Mouse (Mus musculus): ENCODE results near the gene Rhobtb1. TPM values are rescaled to one million over a fixed set of nuclear protein-coding genes. Genes with fewer than 3 reads are reported as not detected.

Gene Rhobtb1
- total RNA-seq, 2 experiments from 2014 or later = 10.3 to 17.2 TPM

DNA sequence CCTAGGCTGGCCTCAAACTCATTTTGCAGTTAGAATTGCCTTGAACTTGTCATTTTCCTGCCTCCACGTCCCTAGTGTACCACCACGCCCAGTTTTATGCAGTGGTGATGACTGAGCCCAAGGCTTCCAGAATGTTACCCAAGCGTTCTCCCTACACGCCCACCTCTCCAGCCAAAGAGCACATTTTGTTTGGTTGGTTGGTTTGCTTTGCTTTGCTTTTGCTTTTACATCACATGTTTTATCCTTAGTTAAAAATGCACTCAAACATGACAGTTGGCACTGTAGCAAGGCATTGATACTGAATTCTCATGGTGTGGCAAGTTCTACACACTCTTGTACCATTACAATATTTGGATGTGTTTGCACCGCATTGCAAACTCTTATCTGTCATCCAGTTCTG, 12.0 kb downstream of the Rhobtb1 start:
- DNase-seq = no peak

GRCm38 (mm10) chr10:69165125-69165524, 13.9 kb downstream of the Rhobtb1 start:
- no peak for DNase-seq

DNA sequence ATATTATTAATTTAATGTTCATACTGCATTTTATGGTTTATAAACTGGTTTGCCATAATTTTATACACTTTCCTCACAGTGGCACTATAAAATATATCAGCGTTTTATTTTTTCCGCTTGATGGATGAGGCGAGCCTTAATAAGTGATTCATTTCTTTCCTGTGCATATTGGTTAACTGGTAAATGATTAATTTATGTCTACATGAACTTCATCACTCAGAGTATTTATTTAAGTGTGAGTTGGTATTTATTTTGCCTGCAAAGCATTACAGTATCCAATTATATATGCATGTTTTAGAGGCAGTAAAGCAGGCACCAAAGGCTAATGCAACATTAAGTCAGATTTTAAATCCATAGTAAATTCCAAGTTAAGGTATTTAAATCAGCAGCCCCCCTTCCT, 14.6 kb downstream of the Rhobtb1 start:
- no peak for DNase-seq

DNA sequence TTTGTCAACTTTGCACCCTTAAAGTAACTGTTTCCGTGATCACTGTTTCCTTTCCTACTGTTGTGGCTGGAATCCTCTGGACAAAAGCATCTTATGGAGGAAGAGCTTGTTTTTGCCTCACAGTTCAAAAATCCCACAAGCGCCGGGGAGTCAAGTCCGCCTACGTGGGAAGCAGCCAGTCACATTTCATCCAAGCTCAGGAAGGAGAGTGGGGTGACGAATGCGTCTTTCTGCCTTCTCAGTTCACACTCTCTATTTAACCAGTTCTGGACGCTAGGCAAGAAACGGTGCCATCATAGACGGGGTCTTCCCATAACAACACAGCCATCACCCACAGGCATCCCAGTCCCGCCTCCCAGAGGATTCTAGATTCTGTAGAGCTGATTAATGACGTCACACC, 15.3 kb downstream of the Rhobtb1 start:
- DNase-seq = no peak

GRCm38 (mm10) chr10:69172412-69172811, 21.2 kb downstream of the Rhobtb1 start:
- DNase-seq = no peak

DNA sequence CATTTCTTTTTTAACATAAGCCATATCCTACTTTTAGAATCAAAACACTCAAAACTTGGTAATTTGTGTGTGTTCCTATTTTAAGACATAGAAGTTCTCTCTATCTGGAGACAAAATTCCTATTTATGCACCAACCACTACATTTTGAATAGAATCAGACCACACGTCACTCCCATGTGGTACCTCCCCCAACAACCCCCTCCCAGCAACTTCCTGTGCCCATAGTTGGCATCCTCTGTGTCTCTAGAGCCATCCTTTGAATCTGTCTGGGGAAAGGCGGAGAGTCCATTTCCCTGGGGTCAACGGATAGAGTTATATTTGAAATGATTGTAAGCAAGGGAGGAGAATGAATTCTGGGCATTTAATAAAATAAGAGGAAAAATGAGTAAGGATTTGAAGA, 24.9 kb downstream of the Rhobtb1 start:
- DNase-seq = no peak

DNA sequence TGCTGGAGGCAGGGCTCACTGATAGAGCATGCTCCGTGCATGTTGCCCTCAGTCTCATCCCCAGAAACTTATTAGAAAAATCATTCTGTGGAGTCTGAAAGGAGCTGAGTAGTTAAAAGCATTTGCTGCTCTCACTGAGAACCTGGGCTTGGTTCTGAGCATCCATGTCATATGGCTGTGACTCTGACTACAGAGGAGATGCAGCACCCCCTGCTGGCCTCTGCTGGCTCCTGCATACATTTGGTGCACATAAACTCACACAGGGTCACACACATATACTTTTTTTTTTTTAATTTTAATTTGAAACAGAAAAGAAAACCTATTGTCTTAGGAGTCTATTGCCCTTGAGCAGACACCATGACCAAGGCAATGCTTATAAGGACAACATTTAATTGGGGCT, 28.1 kb downstream of the Rhobtb1 start:
- no peak for DNase-seq

GRCm38 (mm10) chr10:69180997-69181396, 29.8 kb downstream of the Rhobtb1 start:
- DNase-seq = no peak

DNA sequence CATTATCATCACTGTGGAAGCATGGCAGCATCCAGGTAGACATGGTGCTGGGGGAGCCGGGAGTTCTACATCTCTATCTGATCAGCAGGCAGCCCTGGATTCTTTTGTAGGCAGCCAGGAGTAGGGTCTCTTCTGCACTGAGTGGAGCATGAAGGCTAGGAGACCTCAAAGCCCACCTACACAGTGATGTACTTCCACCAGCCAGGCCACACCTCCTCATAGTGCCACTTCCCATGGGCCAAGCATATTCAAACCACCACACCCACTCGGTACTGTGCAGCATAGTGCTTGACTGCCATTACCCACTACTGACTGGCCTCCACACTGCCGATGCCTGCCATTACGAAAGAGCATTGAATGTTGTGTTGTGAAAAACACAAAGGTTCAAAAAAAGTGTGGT, 33.7 kb downstream of the Rhobtb1 start:
- DNase-seq = no peak

DNA sequence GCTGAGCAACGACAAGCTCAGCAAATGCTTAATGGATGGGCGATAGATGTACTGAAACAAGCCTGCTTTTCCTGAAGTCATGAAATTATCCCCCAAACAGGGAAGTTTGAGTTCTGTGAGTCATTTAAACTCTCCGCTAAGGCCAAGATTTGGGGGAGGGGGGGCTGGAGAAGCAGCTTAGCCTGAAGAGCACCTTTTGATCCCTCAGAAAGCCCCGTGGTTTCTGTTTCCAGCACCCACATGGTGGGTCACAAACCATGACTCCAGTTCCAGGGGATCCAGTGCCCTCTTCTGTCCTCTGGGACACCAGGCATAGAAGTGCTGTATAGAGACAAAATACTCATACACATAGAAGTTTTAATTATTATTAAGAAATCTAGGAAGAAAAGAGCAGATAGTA, 34.2 kb downstream of the Rhobtb1 start:
- DNase-seq = peak; percentile 20

GRCm38 (mm10) chr10:69185894-69186893, 35.0 kb downstream of the Rhobtb1 start:
- DNase-seq = peak; percentile 63

DNA sequence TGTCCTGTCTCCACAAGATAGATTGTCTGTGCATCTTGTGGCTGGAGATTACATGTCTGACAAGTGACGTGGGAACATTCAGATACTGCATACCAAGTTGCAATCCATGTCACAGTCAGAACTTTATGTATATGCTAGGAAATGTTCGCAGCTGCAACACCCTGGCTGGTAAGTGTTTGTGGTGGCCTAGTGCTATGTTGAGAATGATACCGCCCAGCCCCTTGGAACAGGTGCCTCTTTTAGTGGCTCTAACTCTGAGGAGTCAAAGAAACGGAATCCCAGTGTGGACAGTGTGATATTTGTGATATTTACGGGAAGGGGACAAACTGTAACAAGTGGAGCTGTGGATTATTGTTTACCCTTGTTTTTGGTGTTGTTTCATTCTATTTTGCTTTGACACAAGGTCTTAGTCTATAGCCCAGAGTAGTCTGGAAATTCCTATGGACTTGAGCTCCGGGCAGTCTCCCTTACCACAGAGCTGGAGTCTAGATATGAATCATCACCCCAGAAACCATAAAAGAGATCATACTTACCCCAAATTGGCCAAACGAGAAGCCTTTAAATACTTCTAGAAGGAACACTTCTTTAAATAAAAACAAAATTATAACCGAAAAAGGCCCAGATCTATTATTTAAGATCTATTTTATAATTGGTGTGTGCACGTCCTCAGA, 36.7 kb downstream of the Rhobtb1 start:
- no peak for DNase-seq

DNA sequence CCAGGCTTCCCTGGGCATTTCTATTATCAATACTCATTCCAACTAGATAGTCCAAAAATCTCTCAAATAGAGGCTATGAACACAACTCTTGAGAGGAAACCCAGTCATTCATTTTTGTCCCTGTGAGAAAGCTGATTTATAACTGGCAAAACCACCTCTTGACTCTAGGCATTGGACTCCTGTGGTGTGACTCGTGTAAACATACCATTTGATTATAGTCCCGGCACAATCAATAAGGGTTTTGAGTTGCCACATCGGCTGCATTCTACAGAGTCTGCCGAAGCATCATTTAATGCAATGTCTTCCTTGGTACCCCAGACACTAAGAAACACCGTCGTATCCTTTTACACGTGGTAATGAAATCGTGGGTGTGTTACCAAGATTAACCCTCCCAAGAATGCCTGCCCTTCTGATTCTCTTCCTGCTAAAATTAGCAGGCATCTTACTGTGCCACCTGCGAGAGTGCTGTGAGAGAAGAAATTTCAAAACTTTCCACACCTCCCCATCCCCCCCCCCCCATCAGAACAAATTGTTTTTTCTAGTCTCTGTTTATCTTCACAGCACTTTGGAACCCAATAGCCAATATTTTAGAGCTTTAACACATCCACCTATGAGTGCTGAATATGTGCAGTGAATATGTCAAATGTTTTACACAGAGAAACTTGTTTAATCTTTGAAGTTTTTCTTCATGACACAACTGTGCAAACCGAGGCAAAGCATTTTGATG, 39.4 kb downstream of the Rhobtb1 start:
- DNase-seq = no peak

DNA sequence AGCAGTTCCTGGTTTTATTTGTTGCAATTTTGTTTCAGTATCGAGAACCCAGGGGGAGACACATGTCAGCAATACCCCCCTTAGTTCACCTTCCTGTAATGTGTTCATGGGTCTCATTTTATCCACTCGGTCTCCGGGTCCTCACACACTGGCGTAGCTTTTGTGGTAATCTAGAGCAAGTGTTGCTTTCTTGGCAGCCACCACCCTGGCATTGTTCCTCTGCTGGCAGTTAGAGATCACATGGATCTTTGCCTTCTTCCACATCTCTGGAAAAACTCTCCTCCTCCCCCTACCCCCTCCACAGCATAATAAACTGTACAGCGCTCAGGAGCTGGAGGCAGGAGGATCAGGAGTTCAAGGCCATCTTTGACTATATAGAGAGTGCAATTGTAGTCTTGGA, 41.0 kb downstream of the Rhobtb1 start:
- DNase-seq = no peak

DNA sequence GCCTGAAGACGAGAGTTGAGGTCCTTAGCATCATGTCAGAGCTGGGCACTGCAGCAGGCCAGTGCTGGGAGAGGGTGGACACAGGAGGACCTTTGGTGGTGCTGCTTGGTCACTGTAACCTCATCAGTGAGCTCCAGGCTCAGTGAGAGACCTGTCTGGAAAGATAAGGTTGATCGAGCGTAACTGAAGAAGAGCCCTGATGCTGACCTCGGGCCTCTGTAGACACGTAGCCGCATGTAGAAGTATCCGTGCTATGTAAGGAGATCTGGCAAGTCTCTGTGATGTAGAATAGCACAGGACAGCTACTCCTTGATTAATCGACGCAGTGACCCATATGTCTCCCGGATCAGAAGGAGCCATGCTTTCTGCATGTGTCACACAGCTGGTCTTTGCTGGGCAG, 42.5 kb downstream of the Rhobtb1 start:
- no peak for DNase-seq

GRCm38 (mm10) chr10:69204677-69205400, 53.6 kb downstream of the Rhobtb1 start:
- no peak for DNase-seq

- no peak for DNase-seq
Observed at GRCm38 (mm10) chr10:69206081-69206480, 54.8 kb downstream of the Rhobtb1 start.

DNA sequence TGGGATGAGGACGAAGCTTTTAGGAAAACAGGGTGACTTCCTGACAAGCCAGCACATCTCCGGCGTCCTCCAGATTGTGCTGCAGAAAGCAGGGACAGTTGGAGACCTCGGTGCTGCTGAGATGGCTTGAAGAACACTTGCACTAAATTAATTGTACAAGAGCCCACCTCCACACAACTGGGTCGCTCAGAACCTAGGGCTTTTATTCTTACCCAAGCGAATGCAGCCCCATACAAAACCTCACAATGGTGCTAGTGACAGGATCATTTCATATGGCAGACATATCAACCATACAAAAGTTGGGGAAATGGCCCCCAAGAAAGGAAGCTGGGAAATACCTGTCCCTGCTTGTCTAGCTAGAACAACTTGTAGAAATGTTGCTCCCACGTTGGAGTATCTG, 56.2 kb downstream of the Rhobtb1 start:
- DNase-seq = no peak

GRCm38 (mm10) chr10:69207981-69208630, 56.9 kb downstream of the Rhobtb1 start:
- peak; percentile 72 for DNase-seq

GRCm38 (mm10) chr10:69208705-69209104, 57.5 kb downstream of the Rhobtb1 start:
- no peak for DNase-seq

- DNase-seq = no peak
Observed at GRCm38 (mm10) chr10:69210006-69210405, 58.8 kb downstream of the Rhobtb1 start.

- no peak for DNase-seq
Observed at GRCm38 (mm10) chr10:69210659-69211058, 59.4 kb downstream of the Rhobtb1 start.

Data from gastrocnemius, postnatal 25 days (tissue).